Mouse (Mus musculus): ENCODE results near the gene Gjc2.

Gene Gjc2

GRCm38 (mm10) chr11:59161398-59161797, 21.6 kb downstream of the Gjc2 start:
- no peak for DNase-seq (ENCODE audit: low spot score)

- DNase-seq (ENCODE audit: low spot score): no peak
Observed at GRCm38 (mm10) chr11:59159558-59159957, 23.5 kb downstream of the Gjc2 start.

GRCm38 (mm10) chr11:59159099-59159498, 23.9 kb downstream of the Gjc2 start:
- no peak for DNase-seq (ENCODE audit: low spot score)

GRCm38 (mm10) chr11:59155900-59156299, 27.1 kb downstream of the Gjc2 start:
- no peak for DNase-seq (ENCODE audit: low spot score)

GRCm38 (mm10) chr11:59154220-59154619, 28.8 kb downstream of the Gjc2 start:
- DNase-seq (ENCODE audit: low spot score): no peak

GRCm38 (mm10) chr11:59151729-59152128, 31.3 kb downstream of the Gjc2 start:
- DNase-seq (ENCODE audit: low spot score): no peak

GRCm38 (mm10) chr11:59149302-59149701, 33.7 kb downstream of the Gjc2 start:
- DNase-seq (ENCODE audit: low spot score): no peak

GRCm38 (mm10) chr11:59142962-59143361, 40.1 kb downstream of the Gjc2 start:
- DNase-seq (ENCODE audit: low spot score): no peak

GRCm38 (mm10) chr11:59141772-59142370, 41.1 kb downstream of the Gjc2 start:
- DNase-seq (ENCODE audit: low spot score): no peak

GRCm38 (mm10) chr11:59138537-59139486, 44.2 kb downstream of the Gjc2 start:
- no peak for DNase-seq (ENCODE audit: low spot score)

GRCm38 (mm10) chr11:59136994-59137706, 45.9 kb downstream of the Gjc2 start:
- no peak for DNase-seq (ENCODE audit: low spot score)

- DNase-seq (ENCODE audit: low spot score): no peak
Observed at GRCm38 (mm10) chr11:59135904-59136452, 47.0 kb downstream of the Gjc2 start, which contains the start of gene Obscn. Gene Obscn, minus strand, starts transcription at chr11:59136402.

GRCm38 (mm10) chr11:59135051-59135820, 47.8 kb downstream of the Gjc2 start:
- DNase-seq (ENCODE audit: low spot score): no peak

- no peak for DNase-seq (ENCODE audit: low spot score)
Observed at GRCm38 (mm10) chr11:59134373-59134997, 48.5 kb downstream of the Gjc2 start.

GRCm38 (mm10) chr11:59132065-59132464, 50.9 kb downstream of the Gjc2 start:
- DNase-seq (ENCODE audit: low spot score): no peak

- DNase-seq (ENCODE audit: low spot score): no peak
Observed at GRCm38 (mm10) chr11:59131348-59131919, 51.6 kb downstream of the Gjc2 start.

- DNase-seq (ENCODE audit: low spot score): no peak
Observed at GRCm38 (mm10) chr11:59130782-59131181, 52.2 kb downstream of the Gjc2 start.

Measured in urinary bladder, postnatal 10 days (tissue).